ENCODE assay signal across 8 mouse cellular contexts in the genomic region with DNA sequence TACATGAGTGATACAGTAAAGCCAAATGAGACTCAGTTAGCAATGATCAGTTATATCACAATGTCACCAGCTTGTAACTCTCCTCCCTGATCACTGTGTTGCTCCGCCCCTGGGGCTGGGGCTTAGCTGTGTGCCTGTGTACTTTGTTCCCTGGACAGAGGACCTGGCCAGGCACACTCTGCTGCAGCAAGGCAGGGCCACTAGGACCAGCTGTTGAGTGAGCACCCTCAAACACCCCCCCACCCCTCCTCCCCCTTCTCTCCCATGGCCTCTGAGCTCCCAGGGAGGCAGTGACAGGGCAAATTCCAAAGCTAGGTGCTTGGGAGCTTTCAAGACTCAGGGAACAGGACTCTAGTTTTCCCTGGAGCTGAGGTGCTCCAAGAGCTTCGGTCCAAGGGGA.
DNase-seq lines count a peak whose midpoint lies in the region; ATAC-seq lines count a peak whose summit lies in the region.

No protein-coding gene starts in this region.

- H3K4me3 ChIP-seq in heart, embryonic 11.5 days (ENCODE audit: low read depth, low read length), result no peak overlapping the region
- no peak overlapping the region for H3K4me3 ChIP-seq in kidney, embryonic 16.5 days (ENCODE audit: low read length)
- no peak overlapping the region for H3K4me3 ChIP-seq in liver, embryonic 16.5 days (ENCODE audit: low read depth, low read length)

- H3K9ac ChIP-seq in heart, embryonic 11.5 days (ENCODE audit: low read depth, low read length), result 0 out of 2 replicates have a peak overlapping the region, but pooled peaks have one; percentile 36
- H3K9ac ChIP-seq in kidney, embryonic 16.5 days (replicated peaks; ENCODE audit: low read length), result no peak overlapping the region
- no peak overlapping the region for H3K9ac ChIP-seq in liver, embryonic 16.5 days (ENCODE audit: low read depth, low read length)

- H3K27me3 ChIP-seq in heart, embryonic 11.5 days (ENCODE audit: control insufficient read depth, insufficient read depth, low read length), result no peaks in the 10 kb centered on the region
- H3K27me3 ChIP-seq in kidney, embryonic 16.5 days (ENCODE audit: insufficient read depth, low read length), result no peaks in the 10 kb centered on the region
- H3K27me3 ChIP-seq in liver, embryonic 16.5 days (ENCODE audit: control insufficient read depth, insufficient read depth, low read depth, low read length), result no peaks in the 10 kb centered on the region

- ATAC-seq in heart, embryonic 11.5 days (replicated peaks; ENCODE audit: insufficient number of reproducible peaks, low FRiP score, low TSS enrichment), result no peak
- ATAC-seq in kidney, embryonic 16.5 days (ENCODE audit: low FRiP score, low TSS enrichment), result peak; percentile 87
- ATAC-seq in liver, embryonic 16.5 days (ENCODE audit: low read depth), result peak; percentile 94

- WGBS in heart, embryonic 11.5 days (ENCODE audit: insufficient replicate concordance), result 59% methylated on average over 2 of the region's 2 CpGs
- WGBS in kidney, embryonic 16.5 days, result 77% methylated on average over 2 of the region's 2 CpGs
- 44% methylated on average over 2 of the region's 2 CpGs for WGBS in liver, embryonic 16.5 days (ENCODE audit: insufficient replicate concordance)

- DNase-seq in heart, adult 11 months, result no peak
- DNase-seq in adipocyte (ENCODE audit: low spot score), result peak; percentile 36
- no peak for DNase-seq in cerebellum, postnatal 25 days
- DNase-seq in ovary, postnatal 36 days (ENCODE audit: low spot score), result no peak
- no peak for DNase-seq in adrenal gland, postnatal 36 days

- peaks cover 33% of the 10 kb centered on the region for H3K4me1 ChIP-seq in heart, embryonic 11.5 days (ENCODE audit: control insufficient read depth, insufficient read depth, low read length)
- H3K4me1 ChIP-seq in kidney, embryonic 16.5 days (ENCODE audit: insufficient read depth, low read length), result peaks cover 24% of the 10 kb centered on the region
- peaks cover 15% of the 10 kb centered on the region for H3K4me1 ChIP-seq in liver, embryonic 16.5 days (ENCODE audit: control insufficient read depth, low read depth, low read length)

- H3K36me3 ChIP-seq in heart, embryonic 11.5 days (ENCODE audit: control insufficient read depth, insufficient read depth, low read length), result no peaks in the 10 kb centered on the region
- H3K36me3 ChIP-seq in kidney, embryonic 16.5 days (ENCODE audit: insufficient read depth, low read length), result no peaks in the 10 kb centered on the region
- no peaks in the 10 kb centered on the region for H3K36me3 ChIP-seq in liver, embryonic 16.5 days (ENCODE audit: control insufficient read depth, insufficient read depth)

- no peak overlapping the region for H3K4me2 ChIP-seq in heart, embryonic 11.5 days
- H3K4me2 ChIP-seq in kidney, embryonic 16.5 days (replicated peaks; ENCODE audit: low read depth, low read length), result no peak overlapping the region
- no peak overlapping the region for H3K4me2 ChIP-seq in liver, embryonic 16.5 days (ENCODE audit: low read depth, low read length)

- H3K27ac ChIP-seq in heart, embryonic 11.5 days (ENCODE audit: low read depth, low read length), result peak overlapping the region; percentile 98
- peak overlapping the region; percentile 77 for H3K27ac ChIP-seq in kidney, embryonic 16.5 days (ENCODE audit: low read length)
- peak overlapping the region; percentile 78 for H3K27ac ChIP-seq in liver, embryonic 16.5 days (ENCODE audit: low read length)

- H3K9me3 ChIP-seq in heart, embryonic 11.5 days (replicated peaks; ENCODE audit: control insufficient read depth, low read length), result no peaks in the 10 kb centered on the region
- H3K9me3 ChIP-seq in kidney, embryonic 16.5 days (ENCODE audit: low read length), result no peaks in the 10 kb centered on the region
- no peaks in the 10 kb centered on the region for H3K9me3 ChIP-seq in liver, embryonic 16.5 days (replicated peaks; ENCODE audit: control insufficient read depth, low read length)
